Mouse (Mus musculus) MEL-GATA-1-ER (cell line): ENCODE data around the gene Lonrf2.

ENCODE experiments used
- DNase-seq: peaks from one replicate; pipeline ENCODE4 v3.0.0-alpha.2; 2012; ENCODE audit warnings: low read depth; ENCODE audit errors: extremely low read depth

Gene Lonrf2

DNA sequence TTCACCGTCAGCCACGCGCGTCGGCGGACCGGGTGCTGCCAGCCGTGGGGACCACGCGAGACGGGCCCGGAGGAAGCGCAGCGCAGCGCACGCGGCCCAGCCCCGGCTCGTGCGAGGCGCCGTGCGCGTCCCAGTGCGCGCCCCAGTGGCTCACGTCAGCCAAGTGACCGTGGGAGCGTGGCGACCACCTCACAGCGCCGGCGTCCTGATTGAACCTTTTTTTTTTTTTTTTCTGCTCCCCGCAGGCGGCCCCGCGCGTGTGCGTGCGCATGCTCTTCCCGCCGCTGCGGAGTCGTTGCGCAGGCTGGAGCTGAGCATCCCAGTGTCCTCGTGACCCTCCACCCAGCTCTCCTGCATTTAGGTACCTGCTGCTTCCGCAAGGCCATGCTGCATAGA is at the start of gene Lonrf2:
TSS of gene Lonrf2 (minus strand) at position 235 of the 396 bp plus-strand sequence.
- no peak for DNase-seq

GRCm38 (mm10) chr1:38885956-38886355 is 49.4 kb upstream of the Lonrf2 start:
- DNase-seq = no peak

GRCm38 (mm10) chr1:38883766-38884165 is 47.3 kb upstream of the Lonrf2 start:
- no peak for DNase-seq

DNA sequence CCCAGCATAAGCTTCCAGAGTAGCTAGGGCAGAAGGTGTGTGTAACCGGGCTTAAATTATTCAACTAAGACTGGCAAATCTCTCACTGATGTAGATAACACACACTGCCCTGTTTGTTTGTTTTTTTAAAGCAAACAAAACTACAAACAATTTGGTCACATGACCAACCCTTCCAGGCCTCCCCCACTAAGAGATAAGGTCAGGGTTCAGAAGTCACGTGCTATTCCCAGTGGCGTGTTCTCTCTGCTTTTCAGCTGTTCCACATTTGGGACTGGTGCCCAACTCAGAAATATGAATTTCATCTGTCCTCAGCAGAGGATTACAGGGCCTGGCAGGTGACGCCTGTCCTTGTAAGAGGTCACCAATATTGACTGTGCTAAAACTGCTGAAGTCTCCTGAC is 46.2 kb upstream of the Lonrf2 start:
- no peak for DNase-seq

- DNase-seq = peak; percentile 33
Measured at GRCm38 (mm10) chr1:38881366-38881765, 44.9 kb upstream of the Lonrf2 start.

DNA sequence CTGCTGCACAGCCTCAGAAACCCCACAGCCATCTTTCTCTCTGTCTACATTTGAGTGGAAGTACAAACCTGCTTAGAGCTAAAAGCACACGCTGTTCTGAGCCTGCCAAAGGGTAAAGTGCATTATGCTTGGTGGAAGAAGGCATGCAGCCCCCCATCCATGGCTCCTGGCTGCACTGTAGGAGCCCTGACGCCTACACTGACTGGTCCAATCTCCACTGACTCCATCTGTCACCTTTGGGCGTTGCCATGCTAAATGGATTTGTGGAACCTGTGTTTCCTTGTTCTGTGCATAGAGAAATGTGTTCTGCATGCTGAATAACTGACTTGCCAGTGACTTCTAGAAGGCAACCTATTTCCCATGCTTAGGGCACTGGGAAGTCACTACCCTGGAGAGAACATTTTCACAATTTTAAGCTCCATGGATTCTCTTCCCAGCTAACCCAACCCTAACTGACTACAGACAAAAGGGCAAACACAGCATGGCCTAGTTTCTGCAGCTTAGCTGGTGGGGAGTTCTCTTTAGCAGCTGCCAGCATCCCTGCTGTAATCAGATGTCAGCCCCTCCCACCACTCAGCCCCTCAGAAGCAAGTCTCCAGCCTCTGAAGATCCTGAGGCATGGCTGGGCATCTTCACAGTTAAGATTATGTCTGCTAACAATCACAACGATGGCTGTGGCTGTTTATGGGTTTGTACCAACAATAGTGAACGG is 40.3 kb upstream of the Lonrf2 start:
- no peak for DNase-seq

- DNase-seq = no peak
Measured at GRCm38 (mm10) chr1:38873911-38874310, 37.4 kb upstream of the Lonrf2 start.

- DNase-seq = no peak
Measured at GRCm38 (mm10) chr1:38871834-38872233, 35.3 kb upstream of the Lonrf2 start.

GRCm38 (mm10) chr1:38869398-38870195 is 33.1 kb upstream of the Lonrf2 start:
- no peak for DNase-seq

DNA sequence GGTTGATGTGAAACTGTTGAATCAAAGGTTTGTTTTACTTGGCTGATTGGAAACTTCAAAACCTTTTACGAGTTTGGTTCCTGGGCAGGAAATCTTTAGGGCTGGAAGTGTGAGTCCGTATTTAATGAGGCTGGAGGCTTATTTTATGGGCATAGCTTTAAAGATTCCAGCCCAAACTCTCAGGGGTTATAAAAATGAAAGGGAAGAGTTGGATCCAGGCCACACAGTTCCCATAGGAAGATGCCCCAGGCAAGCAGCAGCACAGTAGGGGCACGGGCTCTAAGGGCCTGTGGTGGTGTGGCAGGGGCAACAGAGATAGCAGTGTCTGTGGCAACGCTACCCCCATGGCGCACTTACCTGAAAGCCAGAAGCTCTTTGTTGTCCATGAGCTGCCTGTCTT is 29.7 kb upstream of the Lonrf2 start:
- no peak for DNase-seq

DNA sequence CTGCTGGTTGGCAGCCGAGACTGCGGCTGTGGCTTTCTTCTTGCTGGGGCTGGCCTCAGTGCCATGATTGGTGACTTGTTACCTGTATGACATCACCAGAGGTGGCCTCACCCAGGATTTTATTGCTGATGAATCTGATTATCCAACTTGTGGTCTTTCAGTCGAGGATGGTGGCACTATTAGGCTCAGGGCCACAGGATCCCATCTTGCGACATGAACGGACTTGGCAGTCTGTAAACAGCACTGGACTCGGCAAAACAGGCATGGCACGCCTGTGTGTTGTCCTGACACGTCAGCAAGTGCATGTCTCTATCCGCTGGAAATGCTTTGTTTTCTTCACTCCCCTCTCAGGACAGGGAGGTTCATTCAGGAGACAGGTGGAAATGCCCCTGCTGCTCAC is 27.8 kb upstream of the Lonrf2 start:
- DNase-seq = no peak

DNA sequence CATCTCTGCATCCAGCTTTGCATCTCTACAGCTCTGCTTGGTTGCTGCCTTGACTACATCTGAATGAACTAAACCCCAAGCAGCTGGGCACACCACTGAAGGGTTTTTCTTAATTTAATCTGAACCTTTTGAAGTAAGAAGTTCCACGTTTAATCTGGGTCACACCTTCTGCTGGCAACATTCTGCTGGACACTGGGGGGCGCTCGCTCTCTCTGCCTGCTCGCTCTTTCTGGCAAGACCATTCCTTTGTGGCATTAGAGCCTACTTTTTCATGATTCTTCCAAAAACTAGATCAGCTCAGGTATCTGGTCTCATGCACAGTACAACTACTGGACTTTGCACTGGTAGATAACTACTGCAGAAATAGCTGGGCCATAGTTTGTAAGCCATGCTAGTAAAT is 25.7 kb upstream of the Lonrf2 start:
- no peak for DNase-seq

GRCm38 (mm10) chr1:38860867-38861524 is 24.5 kb upstream of the Lonrf2 start:
- DNase-seq = no peak

- no peak for DNase-seq
Measured at GRCm38 (mm10) chr1:38860207-38860606, 23.7 kb upstream of the Lonrf2 start.

GRCm38 (mm10) chr1:38856196-38856595 is 19.7 kb upstream of the Lonrf2 start:
- DNase-seq = no peak

GRCm38 (mm10) chr1:38852250-38852649 is 15.7 kb upstream of the Lonrf2 start:
- no peak for DNase-seq

DNA sequence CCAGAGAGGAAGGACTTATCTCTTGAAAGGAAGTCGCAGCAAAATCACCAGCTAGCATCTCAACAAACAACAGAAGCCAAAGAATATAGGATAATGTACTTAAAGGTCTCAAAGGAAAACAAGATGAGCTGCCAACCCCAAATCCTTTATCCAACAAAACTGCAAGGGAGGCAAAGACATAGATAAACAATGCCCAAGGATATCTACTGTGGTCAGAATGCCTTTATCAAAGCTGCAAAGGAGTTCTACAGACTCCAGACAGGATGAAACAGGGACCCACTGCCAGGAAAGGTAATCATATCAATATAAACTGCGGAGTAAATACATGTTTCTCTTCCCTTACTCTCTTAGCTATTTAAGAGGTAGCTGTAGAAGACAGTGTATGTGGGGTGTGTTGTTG is 14.1 kb upstream of the Lonrf2 start:
- DNase-seq = no peak

DNA sequence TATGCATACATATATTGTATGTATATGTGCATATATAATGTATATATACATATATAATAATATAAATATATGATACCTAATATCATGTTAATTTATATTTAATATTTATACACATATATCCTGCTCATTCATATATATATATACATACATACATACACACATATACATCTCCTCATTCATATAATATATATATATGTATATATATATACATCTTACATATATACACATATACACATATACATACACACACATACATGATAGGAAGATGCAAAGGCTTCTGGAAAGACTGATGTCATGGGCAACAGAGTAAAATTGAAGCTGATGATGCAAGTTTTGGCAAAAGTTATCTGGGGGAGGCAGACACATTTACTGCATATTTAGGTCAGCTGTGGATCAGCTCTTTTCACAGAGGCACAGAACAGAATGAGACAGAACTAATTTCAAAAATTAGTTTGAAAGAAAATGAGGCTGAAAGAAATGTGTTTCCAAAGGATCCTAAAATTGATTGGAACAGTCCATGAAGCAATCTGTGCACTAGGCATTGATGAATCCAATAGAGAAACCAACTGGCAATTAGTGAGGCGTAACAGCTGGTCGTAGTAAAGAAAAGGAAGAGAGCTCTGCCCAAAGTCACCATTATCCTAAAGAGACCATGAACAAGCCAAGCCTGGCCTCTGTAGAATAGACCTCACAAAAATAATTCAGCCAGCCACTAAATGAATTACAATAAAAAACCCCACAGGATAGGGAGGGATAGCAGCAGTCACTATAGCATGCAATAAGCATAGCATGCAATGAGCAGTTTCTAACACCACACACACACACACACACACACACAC is 12.2 kb upstream of the Lonrf2 start:
- DNase-seq = no peak

- DNase-seq = no peak
Measured at GRCm38 (mm10) chr1:38847975-38848374, 11.5 kb upstream of the Lonrf2 start.

- DNase-seq = no peak
Measured at GRCm38 (mm10) chr1:38843275-38843674, 6.8 kb upstream of the Lonrf2 start.

GRCm38 (mm10) chr1:38842861-38843260 is 6.3 kb upstream of the Lonrf2 start:
- no peak for DNase-seq
